Mouse (Mus musculus) lung, postnatal 0 days (tissue): ENCODE data around the gene Nr4a3. TPM values are rescaled to one million over a fixed set of nuclear protein-coding genes. Genes with fewer than 3 reads are reported as not detected.

Experiments
- ATAC-seq: fragments of 200-750 bp; cut with Nextera tagmentation; 2 replicates; pipeline ENCODE4 v1.8.0; 2017; ENCODE audit warnings: moderate library complexity
- DNase-seq: peaks from one replicate; pipeline ENCODE4 v3.0.0-alpha.2; 2016; ENCODE audit warnings: low spot score
- H3K27ac ChIP-seq: fragments of 300-500 bp; sonication (generic); 2 replicates; pipeline ENCODE4 v1.5.1; 2014; ENCODE audit warnings: antibody characterized with exemption, mild to moderate bottlenecking, low read length, mixed read lengths
- H3K27me3 ChIP-seq: fragments of 300-500 bp; sonication (generic); replicated peaks from 2 replicates; pipeline ENCODE4 v1.6.1; 2014; ENCODE audit warnings: low read length, mixed read lengths; ENCODE audit not compliant: insufficient read depth
- H3K36me3 ChIP-seq: fragments of 300-500 bp; sonication (generic); 2 replicates; pipeline ENCODE4 v1.6.1; 2014; ENCODE audit warnings: low read length, mixed read lengths; ENCODE audit not compliant: insufficient read depth
- H3K4me1 ChIP-seq: fragments of 300-500 bp; sonication (generic); 2 replicates; pipeline ENCODE4 v1.6.1; 2014; ENCODE audit warnings: antibody characterized with exemption, low read depth, low read length, mixed read lengths; ENCODE audit not compliant: insufficient read depth
- H3K4me2 ChIP-seq: fragments of 300-500 bp; sonication (generic); replicated peaks from 2 replicates; pipeline ENCODE4 v1.6.1; 2014; ENCODE audit warnings: low read depth, mild to moderate bottlenecking, low read length, moderate library complexity, mixed read lengths
- H3K4me3 ChIP-seq: fragments of 300-500 bp; sonication (generic); 2 replicates; pipeline ENCODE4 v1.5.1; 2014; ENCODE audit warnings: low read depth, low read length
- H3K9ac ChIP-seq: fragments of 300-500 bp; sonication (generic); replicated peaks from 2 replicates; pipeline ENCODE4 v1.6.1; 2014; ENCODE audit warnings: low read depth, mild to moderate bottlenecking
- H3K9me3 ChIP-seq: fragments of 300-500 bp; sonication (generic); 2 replicates; pipeline ENCODE4 v1.6.1; 2016; ENCODE audit warnings: low read length, mixed read lengths
- CTCF ChIP-seq: IDR thresholded peaks from 2 replicates; pipeline ENCODE4 v1.5.1; 2016; ENCODE audit warnings: antibody characterized with exemption, mild to moderate bottlenecking
- EP300 ChIP-seq: IDR thresholded peaks from 2 replicates; pipeline ENCODE4 v1.6.1; 2016; ENCODE audit warnings: antibody characterized with exemption, mild to moderate bottlenecking, control low read depth
- WGBS: fragments of 180-500 bp; shearing (Covaris S2); extraction: QIAGEN DNeasy Blood & Tissue Kit; methylation state at CpG from one replicate; pipeline ENCODE4 v1.1.7; 2014; 5-methylcytosine and 5-hydroxymethylcytosine counted together
- polyA plus RNA-seq: library from polyadenylated mRNA; unstranded; fragments of >200 nt; fragmentation: Nextera tagmentation; extraction: Ambion mirVana; gene quantifications from 2 replicates; pipeline ENCODE4 v1.2.1, GENCODE M21; 2015

Nr4a3 gene
- polyA plus RNA-seq, 1 experiment from 2014 or later, result 0.14 TPM

- H3K4me3 ChIP-seq, result no peak overlapping the region
- no peak overlapping the region for H3K9ac ChIP-seq
- H3K4me2 ChIP-seq, result no peak overlapping the region
- DNase-seq (no peak), ATAC-seq (no peak)
- H3K36me3 ChIP-seq, result no peaks in the 10 kb centered on the region
- 77% methylated on average over 6 of the region's 6 CpGs for WGBS
- H3K27me3 ChIP-seq, result no peaks in the 10 kb centered on the region
- no peaks in the 10 kb centered on the region for H3K9me3 ChIP-seq
- H3K27ac ChIP-seq, result no peak overlapping the region
- TF ChIP-seq CTCF (no peak), EP300 (no peak)
- no peaks in the 10 kb centered on the region for H3K4me1 ChIP-seq
These were observed 42.5 kb downstream of the Nr4a3 start for GRCm38 (mm10) chr4:48087497-48087896.

- H3K36me3 ChIP-seq, result no peaks in the 10 kb centered on the region
- no peaks in the 10 kb centered on the region for H3K4me1 ChIP-seq
- TF ChIP-seq EP300 (no peak), CTCF (no peak)
- 79% methylated on average over 3 of the region's 3 CpGs for WGBS
- H3K9me3 ChIP-seq, result no peaks in the 10 kb centered on the region
- no peaks in the 10 kb centered on the region for H3K27me3 ChIP-seq
- no peak overlapping the region for H3K9ac ChIP-seq
- DNase-seq (no peak), ATAC-seq (no peak)
- no peak overlapping the region for H3K4me2 ChIP-seq
- H3K27ac ChIP-seq, result no peak overlapping the region
- H3K4me3 ChIP-seq, result no peak overlapping the region
These were observed 48.3 kb downstream of the Nr4a3 start for GRCm38 (mm10) chr4:48093221-48093620.

- DNase-seq (no peak), ATAC-seq (no peak)
- TF ChIP-seq CTCF (no peak), EP300 (no peak)
- Histone ChIP-seq H3K27ac (no peak overlapping the region), H3K27me3 (no peaks in the 10 kb centered on the region), H3K4me1 (no peaks in the 10 kb centered on the region), H3K9me3 (no peaks in the 10 kb centered on the region), H3K4me2 (no peak overlapping the region), H3K4me3 (no peak overlapping the region), H3K9ac (no peak overlapping the region), H3K36me3 (no peaks in the 10 kb centered on the region)
- WGBS, result 81% methylated on average over 8 of the region's 8 CpGs
These were observed 55.3 kb downstream of the Nr4a3 start for GRCm38 (mm10) chr4:48100217-48100616.

- H3K4me1 ChIP-seq, result no peaks in the 10 kb centered on the region
- H3K4me3 ChIP-seq, result no peak overlapping the region
- no peak overlapping the region for H3K27ac ChIP-seq
- no peaks in the 10 kb centered on the region for H3K36me3 ChIP-seq
- TF ChIP-seq CTCF (no peak), EP300 (no peak)
- DNase-seq (no peak), ATAC-seq (no peak)
- H3K4me2 ChIP-seq, result no peak overlapping the region
- no peaks in the 10 kb centered on the region for H3K27me3 ChIP-seq
- 54% methylated on average over 2 of the region's 2 CpGs for WGBS
- no peak overlapping the region for H3K9ac ChIP-seq
- no peaks in the 10 kb centered on the region for H3K9me3 ChIP-seq
These were observed 57.0 kb downstream of the Nr4a3 start for GRCm38 (mm10) chr4:48101981-48102380.

GRCm38 (mm10) chr4:48105387-48105786 lies 60.4 kb downstream of the Nr4a3 start:
- DNase-seq (no peak), ATAC-seq (no peak)
- Histone ChIP-seq H3K27me3 (no peaks in the 10 kb centered on the region), H3K4me3 (no peak overlapping the region), H3K9me3 (no peaks in the 10 kb centered on the region), H3K36me3 (no peaks in the 10 kb centered on the region), H3K4me1 (no peaks in the 10 kb centered on the region), H3K4me2 (no peak overlapping the region), H3K9ac (no peak overlapping the region), H3K27ac (no peak overlapping the region)
- TF ChIP-seq EP300, result no peak
- TF ChIP-seq CTCF, result no peak
- WGBS, result 54% methylated on average over 5 of the region's 5 CpGs

- WGBS, result 77% methylated on average over 6 of the region's 6 CpGs
- Histone ChIP-seq H3K4me2 (no peak overlapping the region), H3K36me3 (no peaks in the 10 kb centered on the region), H3K9me3 (no peaks in the 10 kb centered on the region), H3K4me3 (no peak overlapping the region), H3K27ac (no peak overlapping the region), H3K27me3 (no peaks in the 10 kb centered on the region), H3K4me1 (no peaks in the 10 kb centered on the region), H3K9ac (no peak overlapping the region)
- ATAC-seq (no peak), DNase-seq (no peak)
- TF ChIP-seq EP300, result no peak
- no peak for TF ChIP-seq CTCF
These were observed 62.1 kb downstream of the Nr4a3 start for GRCm38 (mm10) chr4:48107086-48107485.

- TF ChIP-seq EP300 (no peak), CTCF (peak; percentile 25; the same call in 1 of the 2 replicates)
- WGBS, result 50% methylated on average over 2 of the region's 2 CpGs
- Histone ChIP-seq H3K9ac (no peak overlapping the region), H3K27ac (no peak overlapping the region), H3K4me3 (no peak overlapping the region), H3K4me2 (no peak overlapping the region), H3K4me1 (no peaks in the 10 kb centered on the region), H3K36me3 (no peaks in the 10 kb centered on the region), H3K27me3 (no peaks in the 10 kb centered on the region), H3K9me3 (no peaks in the 10 kb centered on the region)
- ATAC-seq (no peak), DNase-seq (peak; percentile 22)
These were observed 63.6 kb downstream of the Nr4a3 start for GRCm38 (mm10) chr4:48108591-48108990.
